Mouse (Mus musculus) G1E (cell line): Measurements from ENCODE around the gene Hectd4.

Experiments used
- CTCF ChIP-seq: IDR thresholded peaks from 2 replicates; pipeline ENCODE4 v1.5.1; 2012; ENCODE audit warnings: low read depth, low read length, inconsistent platforms, mixed read lengths
- TAL1 ChIP-seq: conservative IDR thresholded peaks from 2 replicates; pipeline ENCODE4 v1.6.1; 2012; ENCODE audit warnings: low read depth, low read length, inconsistent platforms, mixed read lengths

DNA sequence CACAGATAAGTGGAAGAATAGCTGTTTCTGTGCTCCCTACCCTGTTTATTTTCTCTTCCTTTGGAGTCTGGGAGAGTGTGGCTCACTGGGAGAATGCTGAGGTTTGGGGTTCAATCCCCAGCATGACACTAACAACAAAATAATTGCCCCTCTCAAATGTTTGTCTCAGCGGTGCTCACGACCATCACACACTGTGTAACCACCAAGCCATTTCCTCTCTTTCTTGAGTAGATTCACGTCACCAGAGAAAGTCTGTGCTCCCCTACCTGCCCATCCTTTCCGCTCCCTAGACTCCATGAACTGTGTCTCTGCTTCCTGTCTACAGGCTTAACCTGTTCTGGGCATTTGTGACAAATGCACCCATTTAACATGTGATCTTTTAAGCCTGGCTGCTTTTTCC, 115.4 kb downstream of the Hectd4 start:
- TF ChIP-seq CTCF (no peak), TAL1 (no peak)
